Mouse (Mus musculus): ENCODE measurements around the gene Cfap20.

DNA sequence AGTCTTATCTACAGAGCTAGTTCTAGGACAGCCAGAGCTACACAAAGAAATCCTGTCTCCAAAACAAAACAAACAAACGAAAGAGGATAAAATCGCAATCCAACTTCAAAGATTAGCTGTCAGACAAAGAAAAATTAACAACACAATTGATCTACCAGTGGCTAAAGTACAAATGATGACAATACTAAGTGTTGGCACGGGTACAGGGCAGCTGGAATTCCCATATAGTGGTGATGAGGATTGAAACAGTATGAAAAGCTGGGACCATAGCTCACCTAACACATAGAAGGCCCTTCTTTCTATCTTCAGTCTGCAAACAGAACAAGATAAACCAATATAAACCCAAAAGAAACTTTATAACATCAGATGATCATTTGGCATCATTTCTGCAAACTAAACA, 53.1 kb downstream of the Cfap20 start:
- TF ChIP-seq CEBPB (IDR thresholded peaks at IDR 0.05; ENCODE audit: low read depth) (no peak), CTCF (IDR thresholded peaks at IDR 0.05; ENCODE audit: control insufficient read depth, insufficient read depth, insufficient read length) (no peak), MAX (IDR thresholded peaks at IDR 0.05) (no peak), MYOD1 (IDR thresholded peaks at IDR 0.05; ENCODE audit: control insufficient read depth, insufficient read length, low read depth) (no peak), USF1 (IDR thresholded peaks at IDR 0.05; ENCODE audit: low read depth) (no peak), MYOG (IDR thresholded peaks at IDR 0.05; ENCODE audit: control insufficient read depth, extremely low read depth, insufficient read length) (no peak), FOSL1 (IDR thresholded peaks at IDR 0.05; ENCODE audit: insufficient read depth, low read length, poor library complexity, severe bottlenecking) (no peak)

Measured in C2C12 (cell line).